Mouse (Mus musculus): ENCODE data around the gene Tmem126b. TPM values are rescaled to one million over a fixed set of nuclear protein-coding genes. Genes with fewer than 3 reads are reported as not detected.

Tmem126b gene
- polyA plus RNA-seq, 1 experiment from 2014 or later, result 41.8 TPM

DNA sequence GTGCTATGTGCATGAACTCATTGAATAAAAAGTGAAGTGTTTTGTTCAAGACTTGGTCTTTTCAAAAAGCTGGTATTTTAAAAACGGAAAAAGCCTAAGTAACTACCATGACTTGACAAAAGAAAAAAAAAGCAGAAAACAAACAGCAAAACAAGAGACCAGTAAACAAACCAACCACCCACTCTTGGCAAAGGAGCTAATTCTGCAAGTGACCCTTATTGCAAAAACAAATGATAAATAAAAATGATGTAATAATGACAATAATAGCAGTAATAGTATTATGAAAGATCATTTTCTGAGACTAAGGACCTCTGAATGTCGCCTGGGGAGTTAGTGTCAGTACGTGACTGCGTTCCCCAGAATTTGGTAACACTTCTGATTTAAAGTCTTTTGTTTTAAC is 33.7 kb downstream of the Tmem126b start:
- no peak overlapping the region for H3K27ac ChIP-seq (ENCODE audit: low read depth, low read length)
- peak overlapping the region; percentile 96 for H3K4me2 ChIP-seq (ENCODE audit: low read depth)
- H3K9me3 ChIP-seq (ENCODE audit: control insufficient read depth, low read length), result no peaks in the 10 kb centered on the region
- WGBS, result 11% methylated on average over 4 of the region's 4 CpGs
- peak overlapping the region; percentile 99 for H3K9ac ChIP-seq (ENCODE audit: low read length)
- H3K4me3 ChIP-seq (ENCODE audit: low read depth, low read length), result peak overlapping the region; percentile 96
- DNase-seq (ENCODE audit: low spot score) (no peak), ATAC-seq (ENCODE audit: insufficient read depth, low FRiP score, low TSS enrichment) (0 out of 2 replicates have a peak, but pooled peaks have one; percentile 16)
- H3K4me1 ChIP-seq (ENCODE audit: control insufficient read depth, insufficient read depth, low read length), result peaks cover 6% of the 10 kb centered on the region; the same call in 1 of the 2 replicates
- no peaks in the 10 kb centered on the region for H3K36me3 ChIP-seq (ENCODE audit: control insufficient read depth, insufficient read depth, low read length)
- H3K27me3 ChIP-seq (ENCODE audit: control insufficient read depth, insufficient read depth, low read length), result no peaks in the 10 kb centered on the region

DNA sequence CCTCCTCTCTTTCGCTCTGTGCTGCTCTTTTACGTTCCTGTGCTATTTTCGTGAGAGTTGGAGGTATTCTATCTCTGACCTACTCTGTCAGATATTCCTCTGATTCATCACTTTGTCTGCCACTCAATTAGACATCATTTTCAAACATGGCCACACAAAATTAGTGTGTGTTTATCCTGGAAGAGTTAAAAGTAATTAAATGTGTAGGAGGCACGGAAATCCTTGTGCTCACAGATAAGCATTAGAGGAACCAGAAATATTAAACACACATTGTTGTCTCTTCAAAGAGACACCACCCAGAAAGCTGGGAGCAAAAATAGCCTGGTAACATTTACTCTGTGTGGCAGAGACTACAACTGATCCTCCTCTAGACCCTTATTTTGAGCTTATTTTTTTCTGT is 35.8 kb downstream of the Tmem126b start:
- 90% methylated on average over 4 of the region's 4 CpGs for WGBS
- H3K4me2 ChIP-seq (ENCODE audit: low read depth), result no peak overlapping the region
- no peak overlapping the region for H3K9ac ChIP-seq (ENCODE audit: low read length)
- H3K27me3 ChIP-seq (ENCODE audit: control insufficient read depth, insufficient read depth, low read length), result no peaks in the 10 kb centered on the region
- no peaks in the 10 kb centered on the region for H3K9me3 ChIP-seq (ENCODE audit: control insufficient read depth, low read length)
- H3K27ac ChIP-seq (ENCODE audit: low read depth, low read length), result no peak overlapping the region
- H3K36me3 ChIP-seq (ENCODE audit: control insufficient read depth, insufficient read depth, low read length), result no peaks in the 10 kb centered on the region
- no peak for ATAC-seq (ENCODE audit: insufficient read depth, low FRiP score, low TSS enrichment)
- no peak for DNase-seq (ENCODE audit: low spot score)
- H3K4me3 ChIP-seq (ENCODE audit: low read depth, low read length), result no peak overlapping the region
- H3K4me1 ChIP-seq (ENCODE audit: control insufficient read depth, insufficient read depth, low read length), result 0 out of 2 replicates have a peak, but pooled peaks cover 3% of the 10 kb centered on the region

DNA sequence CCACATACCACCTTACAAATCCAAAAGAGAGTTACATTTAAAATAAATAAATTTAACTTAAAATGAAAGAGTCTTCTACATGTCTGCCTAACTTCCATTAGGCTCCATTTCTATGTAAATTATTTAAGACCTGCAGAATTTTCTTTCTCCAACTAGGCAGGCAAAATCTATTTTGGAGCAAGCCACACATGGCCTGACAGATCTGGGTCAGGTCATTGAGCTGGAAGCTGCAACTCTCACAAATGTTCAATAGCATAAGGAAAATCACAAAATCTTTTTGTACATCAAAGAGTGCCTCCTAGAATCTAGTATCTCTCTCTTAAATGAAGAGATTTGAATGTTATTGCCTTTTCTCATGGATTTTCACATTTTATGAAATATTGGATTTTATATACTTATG is 43.6 kb downstream of the Tmem126b start:
- no peak for DNase-seq (ENCODE audit: low spot score)
- Histone ChIP-seq H3K4me2 (ENCODE audit: low read depth) (no peak overlapping the region), H3K36me3 (ENCODE audit: control insufficient read depth, insufficient read depth, low read length) (no peaks in the 10 kb centered on the region), H3K27me3 (ENCODE audit: control insufficient read depth, insufficient read depth, low read length) (no peaks in the 10 kb centered on the region), H3K9ac (ENCODE audit: low read length) (no peak overlapping the region), H3K9me3 (ENCODE audit: control insufficient read depth, low read length) (no peaks in the 10 kb centered on the region), H3K27ac (ENCODE audit: low read depth, low read length) (no peak overlapping the region), H3K4me3 (ENCODE audit: low read depth, low read length) (no peak overlapping the region), H3K4me1 (ENCODE audit: control insufficient read depth, insufficient read depth, low read length) (no peaks in the 10 kb centered on the region)
- no peak for ATAC-seq (ENCODE audit: insufficient read depth, low FRiP score, low TSS enrichment)

DNA sequence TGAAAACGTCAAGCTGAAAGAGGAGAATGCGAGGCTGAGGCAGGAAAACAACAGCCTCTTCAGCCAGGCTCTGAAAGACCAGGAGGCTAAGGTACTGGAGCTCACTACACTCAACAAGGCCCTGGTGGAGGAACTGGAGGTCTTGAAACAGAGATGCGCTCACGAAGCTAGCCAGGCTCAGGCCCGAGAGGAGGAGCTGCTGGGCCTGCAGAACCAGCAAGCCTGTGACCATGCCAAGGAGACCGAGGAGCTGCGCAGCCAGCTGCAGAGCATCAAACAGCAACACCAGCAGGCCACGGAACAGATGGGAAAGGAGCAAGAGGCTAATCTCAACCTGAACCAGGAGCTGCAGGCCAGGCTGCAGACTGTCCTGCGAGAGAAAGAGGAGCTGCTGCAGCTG is 48.8 kb downstream of the Tmem126b start:
- DNase-seq (ENCODE audit: low spot score), result no peak
- ATAC-seq (ENCODE audit: insufficient read depth, low FRiP score, low TSS enrichment), result no peak
- Histone ChIP-seq H3K4me3 (ENCODE audit: low read depth, low read length) (peak overlapping the region; percentile 26; the same call in 1 of the 2 replicates), H3K36me3 (ENCODE audit: control insufficient read depth, insufficient read depth, low read length) (no peaks in the 10 kb centered on the region), H3K4me1 (ENCODE audit: control insufficient read depth, insufficient read depth, low read length) (no peaks in the 10 kb centered on the region), H3K9ac (ENCODE audit: low read length) (peak overlapping the region; percentile 32; the same call in 1 of the 2 replicates), H3K9me3 (ENCODE audit: control insufficient read depth, low read length) (no peaks in the 10 kb centered on the region), H3K4me2 (ENCODE audit: low read depth) (peak overlapping the region; percentile 59), H3K27me3 (ENCODE audit: control insufficient read depth, insufficient read depth, low read length) (no peaks in the 10 kb centered on the region), H3K27ac (ENCODE audit: low read depth, low read length) (no peak overlapping the region)
- 66% methylated on average over 9 of the region's 9 CpGs for WGBS

DNA sequence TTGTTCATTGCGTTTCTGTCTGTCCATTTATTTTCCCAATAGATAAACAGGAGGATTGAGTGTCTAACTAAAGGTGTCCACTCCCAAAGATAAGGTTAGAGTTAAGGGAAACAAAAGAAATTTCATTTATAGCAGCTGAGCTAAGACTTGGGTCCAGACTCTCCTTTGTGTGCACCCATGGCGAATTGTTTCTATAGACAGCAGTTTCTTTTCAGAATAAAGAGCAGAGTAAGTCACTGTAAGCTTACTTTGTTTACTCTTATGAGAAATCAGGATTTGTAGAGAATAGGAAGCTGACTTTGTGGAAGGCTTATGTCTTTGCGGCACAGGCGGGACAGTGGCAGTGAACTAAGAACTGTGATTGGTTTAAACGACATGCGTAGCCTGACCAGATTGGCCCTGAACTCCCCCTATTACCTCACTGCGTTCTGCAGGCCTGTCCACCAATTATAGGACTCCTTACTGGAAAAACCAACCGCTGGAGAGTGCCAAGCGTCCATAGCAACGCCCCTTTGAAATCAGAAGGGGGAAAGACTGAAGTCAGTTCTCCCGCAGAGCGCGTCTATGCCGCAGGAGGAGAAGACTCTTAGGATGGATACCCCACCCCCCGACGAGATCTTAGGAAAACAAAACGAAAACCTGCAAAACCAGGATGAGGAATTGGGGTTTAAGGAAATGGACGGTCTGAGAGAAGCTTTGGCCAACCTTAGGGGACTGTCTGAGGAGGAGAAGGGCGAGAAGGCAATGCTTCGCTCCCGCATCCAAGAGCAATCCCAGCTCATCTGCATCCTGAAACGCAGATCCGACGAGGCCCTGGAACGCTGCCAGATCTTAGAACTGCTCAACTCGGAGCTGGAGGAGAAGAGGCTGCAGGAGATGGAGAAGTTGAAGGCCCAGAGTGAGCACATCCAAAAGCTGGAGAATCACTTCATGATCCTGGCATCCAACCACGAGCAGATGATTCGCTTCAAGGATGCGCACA is 49.5 kb downstream of the Tmem126b start, which contains the start of gene Ccdc89:
TSS of gene Ccdc89 (plus strand) at position 558 of the 982 bp plus-strand sequence.
- Histone ChIP-seq H3K4me3 (ENCODE audit: low read depth, low read length) (peak within 1 kb of the TSS; percentile 26), H3K9me3 (ENCODE audit: control insufficient read depth, low read length) (no peaks in the 10 kb centered on the region), H3K27me3 (ENCODE audit: control insufficient read depth, insufficient read depth, low read length) (no peaks in the 10 kb centered on the region), H3K27ac (ENCODE audit: low read depth, low read length) (no peak within 1 kb of the TSS), H3K9ac (ENCODE audit: low read length) (peak within 1 kb of the TSS; percentile 32), H3K36me3 (ENCODE audit: control insufficient read depth, insufficient read depth, low read length) (no peaks in the 10 kb centered on the region), H3K4me1 (ENCODE audit: control insufficient read depth, insufficient read depth, low read length) (no peaks in the 10 kb centered on the region), H3K4me2 (ENCODE audit: low read depth) (peak within 1 kb of the TSS; percentile 59)
- DNase-seq (ENCODE audit: low spot score), result peak; percentile 81
- ATAC-seq (ENCODE audit: insufficient read depth, low FRiP score, low TSS enrichment), result peak; percentile 100
- 23% methylated on average over 29 of the region's 29 CpGs for WGBS

Other genes with a start within 250 kb of the Tmem126b start
- gene Ccdc83, start 210.2 kb downstream of the Tmem126b start, polyA plus RNA-seq (2014; fragmentation: Nextera tagmentation; extraction: Ambion mirVana), result not detected in 2 replicates
- gene Sytl2, start 173.7 kb downstream of the Tmem126b start, polyA plus RNA-seq (2014; fragmentation: Nextera tagmentation; extraction: Ambion mirVana), result 9.0 and 9.3 TPM in 2 replicates
- 2.4 and 3.0 TPM in 2 replicates for gene Ccdc89, start 49.4 kb downstream of the Tmem126b start, polyA plus RNA-seq (2014; fragmentation: Nextera tagmentation; extraction: Ambion mirVana)
- gene Crebzf, start 33.3 kb downstream of the Tmem126b start, polyA plus RNA-seq (2014; fragmentation: Nextera tagmentation; extraction: Ambion mirVana), result 40.8 and 45.1 TPM in 2 replicates
- 111 and 118 TPM in 2 replicates for gene Tmem126a, start 18.8 kb downstream of the Tmem126b start, polyA plus RNA-seq (2014; fragmentation: Nextera tagmentation; extraction: Ambion mirVana)
- 5.1 and 6.2 TPM in 2 replicates for gene Dlg2, start 671 bp upstream of the Tmem126b start, polyA plus RNA-seq (2014; fragmentation: Nextera tagmentation; extraction: Ambion mirVana)